Mouse (Mus musculus): ENCODE measurements around the gene Zfp316.

DNA sequence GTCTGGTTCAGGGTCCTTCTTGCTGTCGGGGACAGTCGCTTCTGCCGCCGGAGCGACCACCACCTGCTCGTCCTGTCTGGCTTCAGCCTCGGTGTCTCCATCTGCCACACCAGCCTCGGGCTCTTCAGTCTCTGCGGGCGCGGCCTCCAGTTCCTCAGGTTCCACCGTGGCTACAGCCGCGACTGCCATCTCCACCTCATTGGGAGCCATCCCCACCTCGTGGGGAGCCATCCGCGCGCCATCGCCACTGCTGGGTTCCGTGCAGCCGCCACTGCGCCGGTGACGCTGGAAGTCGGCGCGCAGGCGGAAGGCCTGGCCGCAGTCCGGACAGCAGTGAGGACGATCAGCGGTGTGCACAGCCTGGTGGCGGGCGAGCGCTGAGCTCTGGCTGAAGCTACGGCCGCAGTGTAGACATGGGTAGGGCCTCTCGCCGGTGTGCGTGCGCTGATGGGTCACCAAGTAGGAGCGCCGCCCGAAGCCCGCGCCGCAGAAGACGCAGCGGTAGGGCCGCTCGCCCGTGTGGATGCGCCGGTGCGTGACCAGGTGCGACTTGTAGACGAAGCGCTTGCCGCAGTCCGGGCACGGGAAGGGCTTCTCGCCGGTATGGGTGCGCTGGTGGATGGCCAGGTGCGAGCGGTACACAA is 15.2 kb downstream of the Zfp316 start:
- TF ChIP-seq CTCF (IDR thresholded peaks at IDR 0.05; ENCODE audit: low read depth, low read length) (no peak), POLR2A (IDR thresholded peaks at IDR 0.05; ENCODE audit: extremely low read depth, insufficient read depth, low read length) (no peak)
